Mouse (Mus musculus) kidney, postnatal 0 days (tissue): Measurements from ENCODE around the gene Ddn. TPM values are rescaled to one million over a fixed set of nuclear protein-coding genes. Genes with fewer than 3 reads are reported as not detected.
A peak's percentile ranks its signal among the peaks of the same experiment; 100 is the strongest.

Source experiments
- ATAC-seq: fragments of 200-750 bp; cut with Nextera tagmentation; replicated peaks from 2 replicates; pipeline ENCODE4 v1.8.0; 2017; ENCODE audit warnings: low read depth, moderate number of reproducible peaks, moderate TSS enrichment, moderate library complexity; ENCODE audit not compliant: low FRiP score
- DNase-seq: peaks from one replicate; pipeline ENCODE4 v3.0.0-alpha.2; 2016; ENCODE audit warnings: low spot score
- H3K27ac ChIP-seq: fragments of 300-500 bp; sonication (generic); 2 replicates; pipeline ENCODE4 v1.5.1; 2014; ENCODE audit warnings: mild to moderate bottlenecking
- H3K27me3 ChIP-seq: fragments of 300-500 bp; sonication (generic); 2 replicates; pipeline ENCODE4 v1.6.1; 2014; ENCODE audit warnings: low read length, mixed read lengths; ENCODE audit not compliant: insufficient read depth
- H3K36me3 ChIP-seq: fragments of 300-500 bp; sonication (generic); 2 replicates; pipeline ENCODE4 v1.6.1; 2014; ENCODE audit warnings: low read length, mixed read lengths; ENCODE audit not compliant: insufficient read depth
- H3K4me1 ChIP-seq: fragments of 300-500 bp; sonication (generic); replicated peaks from 2 replicates; pipeline ENCODE4 v1.6.1; 2014; ENCODE audit warnings: antibody characterized with exemption, low read length, mixed read lengths; ENCODE audit not compliant: insufficient read depth
- H3K4me2 ChIP-seq: fragments of 300-500 bp; sonication (generic); 2 replicates; pipeline ENCODE4 v1.6.1; 2014; ENCODE audit warnings: mild to moderate bottlenecking, low read length, moderate library complexity, mixed read lengths
- H3K4me3 ChIP-seq: fragments of 300-500 bp; sonication (generic); replicated peaks from 2 replicates; pipeline ENCODE4 v1.5.1; 2014; ENCODE audit warnings: low read depth, low read length
- H3K9ac ChIP-seq: fragments of 300-500 bp; sonication (generic); 2 replicates; pipeline ENCODE4 v1.6.1; 2014; ENCODE audit warnings: low read depth, low read length
- H3K9me3 ChIP-seq: fragments of 300-500 bp; sonication (generic); replicated peaks from 2 replicates; pipeline ENCODE4 v1.6.1; 2016; ENCODE audit warnings: low read length, inconsistent platforms, mixed read lengths
- CTCF ChIP-seq: IDR thresholded peaks from 2 replicates; pipeline ENCODE4 v1.5.1; 2016; ENCODE audit warnings: antibody characterized with exemption, low read depth, mild to moderate bottlenecking, moderate library complexity
- WGBS: fragments of 180-500 bp; shearing (Covaris S2); extraction: QIAGEN DNeasy Blood & Tissue Kit; methylation state at CpG from one replicate; pipeline ENCODE4 v1.1.7; 2014; 5-methylcytosine and 5-hydroxymethylcytosine counted together
- polyA plus RNA-seq: library from polyadenylated mRNA; unstranded; fragments of >200 nt; fragmentation: Nextera tagmentation; extraction: Ambion mirVana; gene quantifications from 2 replicates; pipeline ENCODE4 v1.2.1, GENCODE M21; 2015

Gene Ddn
- polyA plus RNA-seq, 1 experiment from 2014 or later: 6.1 TPM

DNA sequence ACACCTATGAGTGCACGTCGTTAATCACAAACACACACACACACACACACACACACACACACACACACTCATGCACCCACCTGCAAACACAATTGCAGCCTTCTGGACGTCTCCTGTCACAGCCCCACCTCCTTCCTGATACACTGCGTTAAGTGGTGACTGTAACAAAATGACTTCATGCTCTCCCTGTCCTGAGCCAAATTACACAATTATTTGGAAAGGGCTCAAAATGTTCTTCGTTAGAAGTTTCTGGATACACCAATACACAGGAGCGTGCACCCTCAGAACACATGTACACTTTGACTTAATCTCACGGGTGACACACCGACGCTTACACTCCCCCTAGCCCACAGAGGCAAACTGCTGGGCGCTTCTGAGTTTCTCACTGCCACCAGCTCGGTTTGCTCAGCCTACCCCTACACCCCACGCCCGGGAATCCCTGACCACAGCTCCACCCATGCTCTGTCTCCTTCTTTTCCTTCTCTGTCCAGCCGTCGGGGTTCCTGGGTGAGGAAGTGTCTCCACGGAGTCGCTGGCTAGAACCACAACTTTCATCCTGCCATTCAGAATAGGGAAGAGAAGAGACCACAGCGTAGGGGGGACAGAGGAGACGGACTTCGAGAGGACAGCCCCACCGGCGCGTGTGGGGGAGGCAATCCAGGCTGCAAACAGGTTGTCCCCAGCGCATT, 20.2 kb downstream of the Ddn start:
- peak overlapping the region; percentile 16; the same call in 1 of the 2 replicates for H3K4me2 ChIP-seq
- no peaks in the 10 kb centered on the region for H3K9me3 ChIP-seq
- ATAC-seq (0 out of 2 replicates have a peak, but pooled peaks have one; percentile 29), DNase-seq (no peak)
- H3K27ac ChIP-seq: no peak overlapping the region
- no peak for TF ChIP-seq CTCF
- H3K4me3 ChIP-seq: no peak overlapping the region
- no peaks in the 10 kb centered on the region for H3K36me3 ChIP-seq
- H3K4me1 ChIP-seq: peaks cover 20% of the 10 kb centered on the region
- peaks cover 70% of the 10 kb centered on the region for H3K27me3 ChIP-seq
- H3K9ac ChIP-seq: no peak overlapping the region
- WGBS: 14% methylated on average over 24 of the region's 24 CpGs

DNA sequence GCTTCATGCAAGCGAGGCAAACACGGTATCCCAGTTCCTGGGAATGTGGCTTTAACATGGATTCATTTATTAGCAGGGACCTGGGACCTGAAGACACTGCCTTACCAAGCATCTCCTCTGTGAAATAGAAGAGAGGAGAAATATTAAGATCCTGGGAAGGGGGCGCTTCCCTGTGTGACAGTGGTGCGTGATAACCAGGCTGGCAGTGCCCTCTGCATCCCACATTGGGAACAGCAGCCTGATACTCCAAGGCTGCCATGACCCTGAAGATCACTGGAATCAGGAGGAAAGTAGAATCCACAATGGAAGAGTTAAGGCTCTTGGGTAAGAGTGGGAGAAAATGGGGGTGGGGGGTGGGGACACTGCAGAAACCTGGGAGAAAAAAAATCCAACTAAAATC, 21.4 kb downstream of the Ddn start:
- Histone ChIP-seq H3K9ac (no peak overlapping the region), H3K4me3 (no peak overlapping the region), H3K9me3 (no peaks in the 10 kb centered on the region), H3K4me1 (peaks cover 14% of the 10 kb centered on the region), H3K27me3 (peaks cover 58% of the 10 kb centered on the region), H3K27ac (no peak overlapping the region), H3K4me2 (no peak overlapping the region), H3K36me3 (no peaks in the 10 kb centered on the region)
- 31% methylated on average over 4 of the region's 4 CpGs for WGBS
- no peak for ATAC-seq
- DNase-seq: peak; percentile 62
- TF ChIP-seq CTCF: peak; percentile 72

DNA sequence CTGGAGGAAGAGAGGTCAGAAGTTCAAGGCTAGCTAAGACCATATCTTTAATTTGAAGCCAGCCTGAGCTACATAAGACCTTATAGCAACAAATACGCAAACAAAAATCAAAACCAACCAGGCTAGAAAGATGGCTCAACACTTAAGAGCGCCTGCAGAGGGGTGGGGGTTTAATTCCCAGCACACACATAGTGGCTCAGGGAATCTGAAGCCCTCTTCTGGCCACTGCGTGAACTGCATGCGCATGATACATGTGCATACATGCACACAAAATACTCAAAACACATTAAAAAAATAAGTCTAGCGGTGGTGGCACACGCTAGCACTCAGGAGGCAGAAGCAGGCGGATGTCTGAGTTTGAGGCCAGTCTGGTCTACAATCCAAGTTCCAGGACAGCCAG, 23.5 kb downstream of the Ddn start:
- 44% methylated on average over 7 of the region's 7 CpGs for WGBS
- Histone ChIP-seq H3K27ac (no peak overlapping the region), H3K4me3 (no peak overlapping the region), H3K4me1 (peaks cover 1% of the 10 kb centered on the region; the same call in 1 of the 2 replicates), H3K27me3 (peaks cover 41% of the 10 kb centered on the region), H3K9ac (no peak overlapping the region), H3K9me3 (no peaks in the 10 kb centered on the region), H3K36me3 (no peaks in the 10 kb centered on the region), H3K4me2 (no peak overlapping the region)
- ATAC-seq (no peak), DNase-seq (no peak)
- TF ChIP-seq CTCF: peak; percentile 54; the same call in 1 of the 2 replicates

DNA sequence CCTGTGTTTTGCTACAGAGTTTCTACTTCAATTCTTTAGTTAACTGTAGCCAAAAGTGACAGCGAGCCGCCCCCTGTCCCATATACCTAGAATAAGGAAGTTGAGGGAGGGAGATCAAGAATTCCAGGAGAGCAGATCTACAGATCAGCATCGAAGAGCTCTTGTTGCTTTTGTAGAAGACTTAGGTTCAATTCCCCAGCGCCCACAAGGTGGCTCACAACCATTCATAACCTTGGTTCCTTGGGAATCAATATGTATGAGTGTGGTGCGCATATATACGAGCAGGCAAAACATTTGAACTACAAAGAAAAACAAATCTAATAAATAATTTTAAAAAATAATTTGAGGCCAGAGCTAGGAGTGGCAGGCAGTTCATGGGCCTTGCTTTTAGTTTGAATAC, 28.1 kb downstream of the Ddn start:
- TF ChIP-seq CTCF: no peak
- Histone ChIP-seq H3K4me1 (peaks cover 11% of the 10 kb centered on the region; the same call in 1 of the 2 replicates), H3K9ac (no peak overlapping the region), H3K4me3 (no peak overlapping the region), H3K36me3 (no peaks in the 10 kb centered on the region), H3K9me3 (no peaks in the 10 kb centered on the region), H3K4me2 (no peak overlapping the region), H3K27ac (no peak overlapping the region), H3K27me3 (peaks cover 47% of the 10 kb centered on the region)
- 32% methylated on average over 6 of the region's 6 CpGs for WGBS
- DNase-seq (no peak), ATAC-seq (no peak)

DNA sequence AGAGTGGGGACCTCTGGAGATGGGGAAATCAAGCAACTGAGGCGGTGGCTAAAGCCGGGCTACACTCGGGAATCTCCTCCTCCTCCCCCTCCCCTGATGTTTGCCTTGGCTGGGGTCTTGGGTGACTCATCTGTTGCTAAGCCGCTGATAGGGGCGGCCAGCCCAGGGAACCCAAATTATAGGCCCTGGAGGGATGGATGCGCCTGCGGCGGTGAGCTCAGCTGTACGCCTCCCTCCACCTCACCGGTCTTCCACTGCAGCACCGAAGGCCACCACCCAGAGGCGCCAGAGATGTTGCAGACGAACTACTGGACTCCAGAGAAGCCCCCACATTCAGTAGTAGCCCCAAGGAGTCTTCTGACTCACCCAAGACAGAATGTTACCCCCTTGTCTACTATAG, 28.7 kb downstream of the Ddn start:
- TF ChIP-seq CTCF: peak; percentile 23; the same call in 1 of the 2 replicates
- ATAC-seq: no peak
- DNase-seq: no peak
- H3K9ac ChIP-seq: no peak overlapping the region
- WGBS: 6% methylated on average over 13 of the region's 13 CpGs
- no peak overlapping the region for H3K4me3 ChIP-seq
- no peak overlapping the region for H3K4me2 ChIP-seq
- H3K27me3 ChIP-seq: peaks cover 51% of the 10 kb centered on the region
- no peaks in the 10 kb centered on the region for H3K9me3 ChIP-seq
- no peak overlapping the region for H3K27ac ChIP-seq
- no peaks in the 10 kb centered on the region for H3K36me3 ChIP-seq
- H3K4me1 ChIP-seq: peaks cover 11% of the 10 kb centered on the region; the same call in 1 of the 2 replicates

DNA sequence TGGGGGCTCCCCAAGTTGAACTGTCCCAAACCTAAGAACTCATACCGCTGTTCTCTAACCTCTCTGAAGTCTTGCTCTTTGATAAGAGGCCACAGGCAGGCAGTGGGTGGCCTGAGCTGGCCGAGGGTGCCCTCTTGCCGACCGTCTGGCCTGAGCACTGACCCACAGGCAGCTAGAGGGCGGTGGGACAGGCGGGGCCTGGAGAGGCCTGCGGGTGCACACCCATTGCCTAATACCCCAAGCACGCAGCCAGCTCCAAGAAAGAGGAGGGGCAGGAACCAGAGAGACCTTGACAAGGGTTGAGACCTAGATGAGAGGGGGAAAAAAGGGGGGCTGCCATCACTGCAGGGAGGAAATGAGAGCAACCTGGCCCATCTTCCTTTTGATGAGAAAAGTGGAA, 29.2 kb downstream of the Ddn start:
- ATAC-seq: no peak
- Histone ChIP-seq H3K27me3 (peaks cover 54% of the 10 kb centered on the region), H3K9me3 (no peaks in the 10 kb centered on the region), H3K27ac (no peak overlapping the region), H3K9ac (no peak overlapping the region), H3K36me3 (no peaks in the 10 kb centered on the region), H3K4me3 (no peak overlapping the region), H3K4me2 (no peak overlapping the region), H3K4me1 (peaks cover 11% of the 10 kb centered on the region; the same call in 1 of the 2 replicates)
- no peak for DNase-seq
- 5% methylated on average over 7 of the region's 8 CpGs for WGBS
- no peak for TF ChIP-seq CTCF
